Mouse (Mus musculus) neural tube, embryonic 15.5 days (tissue): ENCODE data around the gene Iqgap2. TPM values are rescaled to one million over a fixed set of nuclear protein-coding genes. Genes with fewer than 3 reads are reported as not detected.

ENCODE experiments used
- ATAC-seq: fragments of 200-750 bp; cut with Nextera tagmentation; 2 replicates; pipeline ENCODE4 v1.8.0; 2017; ENCODE audit warnings: mild to moderate bottlenecking, moderate TSS enrichment, moderate library complexity; ENCODE audit not compliant: low FRiP score
- H3K27ac ChIP-seq: fragments of 300-500 bp; sonication (generic); replicated peaks from 2 replicates; pipeline ENCODE4 v1.5.1; 2015; ENCODE audit warnings: mild to moderate bottlenecking, inconsistent platforms
- H3K27me3 ChIP-seq: fragments of 300-500 bp; sonication (generic); replicated peaks from 2 replicates; pipeline ENCODE4 v1.6.1; 2015; ENCODE audit warnings: inconsistent platforms
- H3K36me3 ChIP-seq: fragments of 300-500 bp; sonication (generic); 2 replicates; pipeline ENCODE4 v1.6.1; 2015; ENCODE audit warnings: inconsistent platforms
- H3K4me1 ChIP-seq: fragments of 300-500 bp; sonication (generic); 2 replicates; pipeline ENCODE4 v1.6.1; 2015; ENCODE audit warnings: inconsistent platforms
- H3K4me2 ChIP-seq: fragments of 300-500 bp; sonication (generic); 2 replicates; pipeline ENCODE4 v1.6.1; 2015; ENCODE audit warnings: inconsistent platforms, mild to moderate bottlenecking, moderate library complexity
- H3K4me3 ChIP-seq: fragments of 300-500 bp; sonication (generic); replicated peaks from 2 replicates; pipeline ENCODE4 v1.5.1; 2015; ENCODE audit warnings: mild to moderate bottlenecking, inconsistent platforms
- H3K9ac ChIP-seq: fragments of 300-500 bp; sonication (generic); replicated peaks from 2 replicates; pipeline ENCODE4 v1.6.1; 2015; ENCODE audit warnings: mild to moderate bottlenecking, inconsistent platforms
- H3K9me3 ChIP-seq: fragments of 300-500 bp; sonication (generic); replicated peaks from 2 replicates; pipeline ENCODE4 v1.6.1; 2016; ENCODE audit warnings: inconsistent platforms
- WGBS: fragments of 180-500 bp; shearing (Covaris S2); methylation state at CpG from one replicate; pipeline ENCODE4 v1.1.7; 2015; ENCODE audit warnings: mixed read lengths; 5-methylcytosine and 5-hydroxymethylcytosine counted together
- polyA plus RNA-seq: library from polyadenylated mRNA; unstranded; fragments of >200 nt; fragmentation: Nextera tagmentation; extraction: Ambion mirVana; gene quantifications from 2 replicates; pipeline ENCODE4 v1.2.1, GENCODE M21; 2015

Gene Iqgap2
- polyA plus RNA-seq, 1 experiment from 2014 or later, result 1.9 TPM

GRCm38 (mm10) chr13:95618859-95619258, 272.9 kb downstream of the Iqgap2 start:
- Histone ChIP-seq H3K27ac (no peak overlapping the region), H3K4me3 (peak overlapping the region; percentile 86), H3K4me1 (peaks cover 33% of the 10 kb centered on the region), H3K27me3 (no peaks in the 10 kb centered on the region), H3K9me3 (no peaks in the 10 kb centered on the region), H3K9ac (0 out of 2 replicates have a peak overlapping the region, but pooled peaks have one; percentile 75), H3K4me2 (peak overlapping the region; percentile 83), H3K36me3 (no peaks in the 10 kb centered on the region)
- peak; percentile 6; the same call in 1 of the 2 replicates for ATAC-seq
- 5% methylated on average over 13 of the region's 13 CpGs for WGBS

GRCm38 (mm10) chr13:95618309-95618712, 273.4 kb downstream of the Iqgap2 start, which contains the start of gene F2r:
Gene F2r (minus strand): TSS chr13:95618487.
- Histone ChIP-seq H3K9ac (peak within 1 kb of the TSS; percentile 75), H3K27ac (peak within 1 kb of the TSS; percentile 74), H3K27me3 (no peaks in the 10 kb centered on the region), H3K9me3 (no peaks in the 10 kb centered on the region), H3K4me3 (peak within 1 kb of the TSS; percentile 86), H3K4me2 (peak within 1 kb of the TSS; percentile 83), H3K4me1 (peaks cover 33% of the 10 kb centered on the region), H3K36me3 (no peaks in the 10 kb centered on the region)
- peak; percentile 91 for ATAC-seq
- 1% methylated on average over 42 of the region's 42 CpGs for WGBS

- Histone ChIP-seq H3K36me3 (no peaks in the 10 kb centered on the region), H3K4me2 (peak overlapping the region; percentile 83), H3K9me3 (no peaks in the 10 kb centered on the region), H3K27ac (peak overlapping the region; percentile 74), H3K9ac (peak overlapping the region; percentile 75), H3K4me1 (peaks cover 33% of the 10 kb centered on the region), H3K4me3 (peak overlapping the region; percentile 86), H3K27me3 (no peaks in the 10 kb centered on the region)
- peak; percentile 65 for ATAC-seq
- WGBS, result under 1% methylated on average over 21 of the region's 21 CpGs
These were observed 274.0 kb downstream of the Iqgap2 start for GRCm38 (mm10) chr13:95617671-95618171.

GRCm38 (mm10) chr13:95617082-95617670, 274.5 kb downstream of the Iqgap2 start:
- peak overlapping the region; percentile 75 for H3K9ac ChIP-seq
- no peaks in the 10 kb centered on the region for H3K36me3 ChIP-seq
- WGBS, result 12% methylated on average over 17 of the region's 17 CpGs
- no peak overlapping the region for H3K27ac ChIP-seq
- peaks cover 33% of the 10 kb centered on the region for H3K4me1 ChIP-seq
- H3K9me3 ChIP-seq, result no peaks in the 10 kb centered on the region
- peak overlapping the region; percentile 83 for H3K4me2 ChIP-seq
- H3K4me3 ChIP-seq, result peak overlapping the region; percentile 86
- ATAC-seq, result no peak
- H3K27me3 ChIP-seq, result no peaks in the 10 kb centered on the region

- WGBS, result 69% methylated on average over 11 of the region's 11 CpGs
- no peak overlapping the region for H3K27ac ChIP-seq
- no peaks in the 10 kb centered on the region for H3K27me3 ChIP-seq
- H3K9me3 ChIP-seq, result no peaks in the 10 kb centered on the region
- peak overlapping the region; percentile 83 for H3K4me2 ChIP-seq
- no peaks in the 10 kb centered on the region for H3K36me3 ChIP-seq
- peak overlapping the region; percentile 75; the same call in 1 of the 2 replicates for H3K9ac ChIP-seq
- H3K4me3 ChIP-seq, result peak overlapping the region; percentile 86
- ATAC-seq, result no peak
- H3K4me1 ChIP-seq, result peaks cover 33% of the 10 kb centered on the region
These were observed 275.2 kb downstream of the Iqgap2 start for GRCm38 (mm10) chr13:95616512-95616911.

GRCm38 (mm10) chr13:95614757-95615156, 277.0 kb downstream of the Iqgap2 start:
- no peak overlapping the region for H3K4me2 ChIP-seq
- 60% methylated on average over 6 of the region's 6 CpGs for WGBS

GRCm38 (mm10) chr13:95612243-95612642, 279.5 kb downstream of the Iqgap2 start:
- Histone ChIP-seq H3K4me1 (peaks cover 27% of the 10 kb centered on the region), H3K9ac (no peak overlapping the region), H3K9me3 (no peaks in the 10 kb centered on the region; the same call in 1 of the 2 replicates), H3K27me3 (no peaks in the 10 kb centered on the region), H3K4me2 (no peak overlapping the region), H3K27ac (no peak overlapping the region), H3K4me3 (no peak overlapping the region), H3K36me3 (0 out of 2 replicates have a peak, but pooled peaks cover 3% of the 10 kb centered on the region)
- 91% methylated on average over 10 of the region's 10 CpGs for WGBS
- no peak for ATAC-seq

More at GRCm38 (mm10) chr13:95614757-95615156, 277.0 kb downstream of the Iqgap2 start:
- no peaks in the 10 kb centered on the region for H3K27me3 ChIP-seq
- H3K9ac ChIP-seq, result no peak overlapping the region
- H3K9me3 ChIP-seq, result no peaks in the 10 kb centered on the region
- no peak overlapping the region for H3K27ac ChIP-seq
- H3K4me1 ChIP-seq, result peaks cover 33% of the 10 kb centered on the region
- no peak for ATAC-seq
- no peak overlapping the region for H3K4me3 ChIP-seq
- no peaks in the 10 kb centered on the region for H3K36me3 ChIP-seq

GRCm38 (mm10) chr13:95611752-95612151, 280.0 kb downstream of the Iqgap2 start:
- peaks cover 22% of the 10 kb centered on the region for H3K4me1 ChIP-seq

GRCm38 (mm10) chr13:95610786-95611562, 280.7 kb downstream of the Iqgap2 start:
- no peak overlapping the region for H3K27ac ChIP-seq

More at GRCm38 (mm10) chr13:95611752-95612151, 280.0 kb downstream of the Iqgap2 start:
- H3K9me3 ChIP-seq, result peaks cover 3% of the 10 kb centered on the region; the same call in 1 of the 2 replicates
- WGBS, result 93% methylated on average over 4 of the region's 4 CpGs
- H3K36me3 ChIP-seq, result peaks cover 7% of the 10 kb centered on the region; the same call in 1 of the 2 replicates
- H3K4me2 ChIP-seq, result no peak overlapping the region
- H3K4me3 ChIP-seq, result no peak overlapping the region
- ATAC-seq, result no peak
- no peak overlapping the region for H3K9ac ChIP-seq
- no peak overlapping the region for H3K27ac ChIP-seq
- no peaks in the 10 kb centered on the region for H3K27me3 ChIP-seq

GRCm38 (mm10) chr13:95609088-95609420, 282.7 kb downstream of the Iqgap2 start:
- no peak overlapping the region for H3K4me3 ChIP-seq
- H3K4me2 ChIP-seq, result no peak overlapping the region
- H3K36me3 ChIP-seq, result peaks cover 19% of the 10 kb centered on the region
- ATAC-seq, result no peak
- no peaks in the 10 kb centered on the region for H3K4me1 ChIP-seq
- H3K27ac ChIP-seq, result no peak overlapping the region
- no peak overlapping the region for H3K9ac ChIP-seq
- 93% methylated on average over 2 of the region's 2 CpGs for WGBS
- H3K9me3 ChIP-seq, result peaks cover 3% of the 10 kb centered on the region; the same call in 1 of the 2 replicates
- H3K27me3 ChIP-seq, result no peaks in the 10 kb centered on the region

More at GRCm38 (mm10) chr13:95610786-95611562, 280.7 kb downstream of the Iqgap2 start:
- Histone ChIP-seq H3K4me1 (peaks cover 15% of the 10 kb centered on the region), H3K4me3 (no peak overlapping the region), H3K9ac (no peak overlapping the region), H3K36me3 (peaks cover 8% of the 10 kb centered on the region; the same call in 1 of the 2 replicates), H3K27me3 (no peaks in the 10 kb centered on the region), H3K9me3 (peaks cover 3% of the 10 kb centered on the region; the same call in 1 of the 2 replicates), H3K4me2 (no peak overlapping the region)
- no peak for ATAC-seq
- WGBS, result 87% methylated on average over 16 of the region's 16 CpGs

- H3K4me3 ChIP-seq, result no peak overlapping the region
- no peak overlapping the region for H3K27ac ChIP-seq
- H3K9me3 ChIP-seq, result peaks cover 3% of the 10 kb centered on the region; the same call in 1 of the 2 replicates
- no peak for ATAC-seq
- no peaks in the 10 kb centered on the region for H3K4me1 ChIP-seq
- no peaks in the 10 kb centered on the region for H3K27me3 ChIP-seq
- 89% methylated on average over 6 of the region's 6 CpGs for WGBS
- peaks cover 24% of the 10 kb centered on the region for H3K36me3 ChIP-seq
- H3K4me2 ChIP-seq, result no peak overlapping the region
- H3K9ac ChIP-seq, result no peak overlapping the region
These were observed 283.2 kb downstream of the Iqgap2 start for GRCm38 (mm10) chr13:95608416-95609087.
